Mouse (Mus musculus) ES-E14 (cell line): Measurements from ENCODE around the gene Swt1. TPM values are rescaled to one million over a fixed set of nuclear protein-coding genes. Genes with fewer than 3 reads are reported as not detected.

Experiments
- DNase-seq: peaks from one replicate; pipeline ENCODE4 v3.0.0-alpha.2; 2013; ENCODE audit warnings: low read depth, low spot score
- H3K27ac ChIP-seq: 2 replicates; pipeline ENCODE4 v1.5.1; 2012; ENCODE audit warnings: low read depth, mild to moderate bottlenecking, low read length, moderate library complexity, mixed read lengths; ENCODE audit not compliant: poor library complexity, insufficient read depth, severe bottlenecking
- H3K36me3 ChIP-seq: 2 replicates; pipeline ENCODE4 v1.6.1; 2012; ENCODE audit warnings: mild to moderate bottlenecking, low read length, moderate library complexity, mixed read lengths; ENCODE audit not compliant: control insufficient read depth, poor library complexity, insufficient read depth, severe bottlenecking
- H3K4me1 ChIP-seq, 2 experiments: fragments of 150-350 bp in 1 of 2; sonication (generic) in 1 of 2; 2 replicates each; pipeline ENCODE4 v1.6.1; 2012; ENCODE audit warnings: low read length in 2 of 2, mild to moderate bottlenecking in 1 of 2, mixed read lengths in 1 of 2; ENCODE audit not compliant: control insufficient read depth in 2 of 2, insufficient read depth in 2 of 2, poor library complexity in 1 of 2
- H3K4me3 ChIP-seq, 2 experiments: fragments of 150-350 bp in 1 of 2; sonication (generic) in 1 of 2; 2 replicates each; pipeline ENCODE4 v1.5.1; 2012; ENCODE audit warnings: low read length in 2 of 2, low read depth in 1 of 2, mild to moderate bottlenecking in 1 of 2, mixed read lengths in 1 of 2; ENCODE audit not compliant: insufficient read depth in 1 of 2, poor library complexity in 1 of 2, severe bottlenecking in 1 of 2
- H3K9ac ChIP-seq: 2 replicates; pipeline ENCODE4 v1.6.1; 2012; ENCODE audit warnings: low read depth, mild to moderate bottlenecking, low read length, mixed read lengths; ENCODE audit not compliant: poor library complexity, insufficient read depth, severe bottlenecking
- H3K9me3 ChIP-seq: fragments of 150-350 bp; sonication (generic); 2 replicates; pipeline ENCODE4 v1.6.1; 2012; ENCODE audit warnings: low read depth, mild to moderate bottlenecking, low read length; ENCODE audit not compliant: control insufficient read depth, insufficient read depth
- CHD2 ChIP-seq: IDR thresholded peaks from 2 replicates; pipeline ENCODE4 v1.6.1; 2014; ENCODE audit warnings: mild to moderate bottlenecking, low read depth, low read length, inconsistent platforms
- HCFC1 ChIP-seq: IDR thresholded peaks from 2 replicates; pipeline ENCODE4 v1.6.1; 2012; ENCODE audit warnings: low read length, inconsistent platforms, borderline replicate concordance; ENCODE audit not compliant: insufficient read depth
- MAFK ChIP-seq: IDR thresholded peaks from 2 replicates; pipeline ENCODE4 v1.6.1; 2014; ENCODE audit warnings: mild to moderate bottlenecking, low read depth, low read length, inconsistent platforms; ENCODE audit not compliant: insufficient read depth
- ZC3H11A ChIP-seq: IDR thresholded peaks from 2 replicates; pipeline ENCODE4 v1.6.1; 2012; ENCODE audit warnings: low read depth, mild to moderate bottlenecking, inconsistent platforms, low read length, borderline replicate concordance
- ZNF384 ChIP-seq: IDR thresholded peaks from 2 replicates; pipeline ENCODE4 v1.6.1; 2012; ENCODE audit warnings: low read depth, low read length, inconsistent platforms
- in situ Hi-C, 2 experiments: fragments of 600-800 bp; cut with MboI; formaldehyde crosslinking; loops; one replicate each; pipeline ENCODE4 v1.15.1; 2025; ENCODE audit warnings: low sequenced_read_pairs in 2 of 2, inconsistent platforms in 1 of 2; ENCODE audit not compliant: unreplicated experiment in 2 of 2
- total RNA-seq: library from RNA; depleted of rRNA; stranded (reverse); fragments of 300-350 nt; gene quantifications from 2 replicates; pipeline ENCODE4 v1.2.3, GENCODE M21; 2012

Swt1 gene
- total RNA-seq, 1 experiment, result 22.6 TPM

DNA sequence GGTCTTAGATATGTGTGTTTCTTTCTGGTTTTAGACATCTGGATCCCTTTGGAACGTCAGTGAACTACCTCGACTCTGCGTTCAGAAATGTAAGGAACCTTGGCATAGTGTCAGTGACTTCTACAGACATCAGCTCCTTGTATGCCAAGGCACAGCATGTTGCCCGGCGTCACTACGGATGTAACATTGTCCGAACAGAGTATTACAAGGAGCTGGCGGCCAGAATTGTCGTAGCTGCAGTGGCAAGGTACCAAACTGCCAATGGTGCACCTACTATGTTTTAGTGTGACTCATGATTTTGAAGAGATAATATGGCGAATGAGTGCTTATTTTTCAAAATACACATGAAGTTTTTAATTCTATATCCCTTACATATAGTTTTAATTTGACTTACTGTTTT, 21.6 kb upstream of the Swt1 start:
- no peak overlapping the region for H3K9ac ChIP-seq
- DNase-seq, result no peak
- no peaks in the 10 kb centered on the region for H3K4me1 ChIP-seq
- H3K4me3 ChIP-seq, result no peak overlapping the region
- H3K36me3 ChIP-seq, result peaks cover 15% of the 10 kb centered on the region
- no peak for TF ChIP-seq HCFC1
- TF ChIP-seq ZC3H11A, result no peak
- TF ChIP-seq MAFK, result no peak
- no peak for TF ChIP-seq ZNF384
- no peak for TF ChIP-seq CHD2
- in situ Hi-C loops, result loop anchor here (10.0 kb wide), 1 partner anchor 255 kb away; no protein-coding TSS in a partner anchor
- no peaks in the 10 kb centered on the region for H3K9me3 ChIP-seq
- H3K27ac ChIP-seq, result no peak overlapping the region

DNA sequence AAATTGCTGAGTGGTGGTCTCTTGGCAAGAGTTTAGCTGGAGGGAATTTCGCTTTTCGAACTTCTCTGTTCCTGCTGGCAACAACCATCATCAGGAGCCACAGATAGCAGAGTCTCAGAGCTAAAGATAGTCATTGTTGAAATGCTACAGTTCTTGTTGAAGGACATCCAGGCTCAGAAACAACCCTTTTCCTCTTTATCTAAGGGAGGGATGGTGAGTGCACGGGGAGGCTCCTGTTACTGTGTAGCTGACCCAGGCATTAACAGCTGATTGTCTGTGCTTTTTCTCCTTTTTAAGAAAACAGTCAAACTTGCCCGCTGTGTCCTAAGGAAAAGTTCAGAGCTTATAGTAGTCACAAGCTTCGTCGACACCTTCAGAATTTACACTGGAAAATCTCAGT, 7.2 kb upstream of the Swt1 start:
- in situ Hi-C loops, result no loop called here
- no peaks in the 10 kb centered on the region for H3K9me3 ChIP-seq
- no peaks in the 10 kb centered on the region for H3K4me1 ChIP-seq
- H3K36me3 ChIP-seq, result peaks cover 8% of the 10 kb centered on the region
- TF ChIP-seq HCFC1 (no peak), ZC3H11A (no peak), CHD2 (no peak), ZNF384 (no peak), MAFK (no peak)
- H3K27ac ChIP-seq, result no peak overlapping the region
- H3K9ac ChIP-seq, result no peak overlapping the region
- H3K4me3 ChIP-seq, result no peak overlapping the region
- DNase-seq, result no peak

DNA sequence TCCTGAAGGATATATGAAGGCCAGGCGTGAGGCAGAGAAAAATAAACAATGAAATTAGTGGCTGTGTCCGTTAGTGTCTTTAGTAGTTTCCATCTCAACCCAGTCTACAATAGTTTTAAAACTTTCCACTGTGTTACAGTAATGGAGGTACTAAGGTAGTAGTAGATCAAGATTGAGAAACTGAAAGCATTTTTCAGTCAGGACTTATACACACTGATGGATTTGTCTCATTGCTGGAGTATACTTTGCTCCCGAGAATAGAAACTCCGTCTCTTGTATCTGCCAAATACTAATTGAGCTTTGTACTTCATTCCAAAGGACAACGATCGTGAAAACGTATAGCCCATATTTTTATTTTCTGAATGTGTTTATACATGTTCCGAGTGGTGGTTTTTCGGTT, 1.1 kb upstream of the Swt1 start:
- Histone ChIP-seq H3K27ac (no peak overlapping the region), H3K4me1 (peaks cover 0 to 7% of the 10 kb centered on the region in 2 experiments; a peak in 2 of 4 replicates), H3K36me3 (peaks cover 3% of the 10 kb centered on the region; the same call in 1 of the 2 replicates), H3K9me3 (no peaks in the 10 kb centered on the region), H3K4me3 (peak overlapping the region; percentile 87 to 94), H3K9ac (peak overlapping the region; percentile 93; the same call in 1 of the 2 replicates)
- in situ Hi-C loops, result no loop called here
- TF ChIP-seq MAFK (no peak), ZNF384 (no peak), HCFC1 (no peak), ZC3H11A (no peak), CHD2 (no peak)
- no peak for DNase-seq

DNA sequence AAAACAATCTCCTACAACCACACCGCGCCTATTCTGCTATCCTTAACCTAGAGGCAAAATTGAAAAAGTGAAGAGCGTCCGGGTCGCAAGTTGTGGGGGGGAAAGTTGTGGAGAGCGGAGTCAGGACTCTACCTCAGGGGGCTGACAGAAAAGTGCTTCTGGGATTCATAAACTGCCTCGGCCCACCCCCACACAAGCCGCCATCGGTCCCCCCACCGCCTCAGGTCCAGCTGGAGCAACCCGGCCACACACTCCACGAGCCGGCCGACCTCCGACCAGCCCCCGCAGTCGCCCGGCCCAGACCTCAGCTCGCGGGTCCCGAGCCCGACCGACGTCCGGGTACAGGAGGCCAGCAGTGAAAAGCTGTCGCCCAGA, 380 bp downstream of the Swt1 start:
- in situ Hi-C loops, result no loop called here
- no peak for DNase-seq
- Histone ChIP-seq H3K36me3 (no peaks in the 10 kb centered on the region), H3K27ac (no peak overlapping the region), H3K4me1 (peaks cover 0 to 7% of the 10 kb centered on the region in 2 experiments; a peak in 2 of 4 replicates), H3K4me3 (peak overlapping the region; percentile 75 to 99), H3K9me3 (no peaks in the 10 kb centered on the region), H3K9ac (peak overlapping the region; percentile 95)
- no peak for TF ChIP-seq ZNF384
- TF ChIP-seq CHD2, result no peak
- no peak for TF ChIP-seq MAFK
- TF ChIP-seq ZC3H11A, result no peak
- TF ChIP-seq HCFC1, result no peak

DNA sequence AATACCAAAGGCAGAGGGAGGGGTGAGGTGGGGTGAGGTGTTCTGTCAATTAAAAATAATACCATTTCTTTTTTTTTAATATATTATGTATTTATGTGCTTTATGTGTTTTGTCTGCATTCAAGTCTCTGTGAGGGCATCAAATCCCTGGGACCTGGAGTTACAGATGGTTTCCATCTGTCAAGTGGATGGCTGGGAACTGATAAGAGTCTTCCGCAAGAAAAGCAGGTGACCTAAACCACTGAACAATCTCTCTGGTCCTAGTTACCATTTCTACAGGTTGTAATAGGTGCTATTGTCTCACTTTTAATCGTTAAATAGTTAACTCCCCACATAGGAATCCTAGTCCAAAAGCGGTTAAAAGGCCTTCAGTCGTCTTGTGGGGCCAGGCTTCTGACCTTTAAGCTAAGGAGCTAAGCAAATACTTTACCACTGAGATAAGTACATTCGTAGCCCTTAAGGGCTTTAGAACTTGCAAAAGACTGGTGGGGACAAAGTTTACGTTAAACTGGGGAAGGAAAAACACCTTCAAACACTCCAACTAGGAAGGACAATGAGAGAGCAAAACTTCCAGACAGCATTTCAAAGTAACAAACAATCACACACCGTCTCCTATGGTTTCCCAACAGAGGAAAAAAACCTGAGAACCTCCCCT, 1.2 kb downstream of the Swt1 start:
- peak; percentile 33 for DNase-seq
- H3K9ac ChIP-seq, result no peak overlapping the region; the same call in 1 of the 2 replicates

More for the DNA sequence above, 1.2 kb downstream of the Swt1 start:
- no peak overlapping the region for H3K27ac ChIP-seq
- no peak for TF ChIP-seq CHD2
- no peak for TF ChIP-seq ZC3H11A
- TF ChIP-seq HCFC1, result no peak
- no peak for TF ChIP-seq ZNF384
- TF ChIP-seq MAFK, result no peak
- in situ Hi-C loops, result no loop called here
- H3K4me3 ChIP-seq, result peak overlapping the region; percentile 75 to 99; a peak in 3 of 4 replicates
- no peaks in the 10 kb centered on the region for H3K36me3 ChIP-seq
- H3K4me1 ChIP-seq, result peaks cover 0 to 7% of the 10 kb centered on the region in 2 experiments; a peak in 2 of 4 replicates
- H3K9me3 ChIP-seq, result no peaks in the 10 kb centered on the region
